Mouse (Mus musculus) neural tube, embryonic 15.5 days (tissue): ENCODE results near the gene Sult1a1. TPM values are rescaled to one million over a fixed set of nuclear protein-coding genes. Genes with fewer than 3 reads are reported as not detected.
A peak's percentile ranks its signal among the peaks of the same experiment; 100 is the strongest.
"Not testable (repeated sequence)": the region's sequence is repeated elsewhere in the genome, so short reads cannot be mapped to it uniquely, and the experiment has no call there.

Experiments
- ATAC-seq: fragments of 200-750 bp; cut with Nextera tagmentation; 2 replicates; pipeline ENCODE4 v1.8.0; 2017; ENCODE audit warnings: mild to moderate bottlenecking, moderate TSS enrichment, moderate library complexity; ENCODE audit not compliant: low FRiP score
- H3K27ac ChIP-seq: fragments of 300-500 bp; sonication (generic); replicated peaks from 2 replicates; pipeline ENCODE4 v1.5.1; 2015; ENCODE audit warnings: mild to moderate bottlenecking, inconsistent platforms
- H3K27me3 ChIP-seq: fragments of 300-500 bp; sonication (generic); replicated peaks from 2 replicates; pipeline ENCODE4 v1.6.1; 2015; ENCODE audit warnings: inconsistent platforms
- H3K36me3 ChIP-seq: fragments of 300-500 bp; sonication (generic); 2 replicates; pipeline ENCODE4 v1.6.1; 2015; ENCODE audit warnings: inconsistent platforms
- H3K4me1 ChIP-seq: fragments of 300-500 bp; sonication (generic); 2 replicates; pipeline ENCODE4 v1.6.1; 2015; ENCODE audit warnings: inconsistent platforms
- H3K4me2 ChIP-seq: fragments of 300-500 bp; sonication (generic); 2 replicates; pipeline ENCODE4 v1.6.1; 2015; ENCODE audit warnings: inconsistent platforms, mild to moderate bottlenecking, moderate library complexity
- H3K4me3 ChIP-seq: fragments of 300-500 bp; sonication (generic); replicated peaks from 2 replicates; pipeline ENCODE4 v1.5.1; 2015; ENCODE audit warnings: mild to moderate bottlenecking, inconsistent platforms
- H3K9ac ChIP-seq: fragments of 300-500 bp; sonication (generic); replicated peaks from 2 replicates; pipeline ENCODE4 v1.6.1; 2015; ENCODE audit warnings: mild to moderate bottlenecking, inconsistent platforms
- H3K9me3 ChIP-seq: fragments of 300-500 bp; sonication (generic); replicated peaks from 2 replicates; pipeline ENCODE4 v1.6.1; 2016; ENCODE audit warnings: inconsistent platforms
- WGBS: fragments of 180-500 bp; shearing (Covaris S2); methylation state at CpG from one replicate; pipeline ENCODE4 v1.1.7; 2015; ENCODE audit warnings: mixed read lengths; 5-methylcytosine and 5-hydroxymethylcytosine counted together
- polyA plus RNA-seq: library from polyadenylated mRNA; unstranded; fragments of >200 nt; fragmentation: Nextera tagmentation; extraction: Ambion mirVana; gene quantifications from 2 replicates; pipeline ENCODE4 v1.2.1, GENCODE M21; 2015

Sult1a1 gene
- polyA plus RNA-seq, 1 experiment from 2014 or later, result 3.4 TPM

DNA sequence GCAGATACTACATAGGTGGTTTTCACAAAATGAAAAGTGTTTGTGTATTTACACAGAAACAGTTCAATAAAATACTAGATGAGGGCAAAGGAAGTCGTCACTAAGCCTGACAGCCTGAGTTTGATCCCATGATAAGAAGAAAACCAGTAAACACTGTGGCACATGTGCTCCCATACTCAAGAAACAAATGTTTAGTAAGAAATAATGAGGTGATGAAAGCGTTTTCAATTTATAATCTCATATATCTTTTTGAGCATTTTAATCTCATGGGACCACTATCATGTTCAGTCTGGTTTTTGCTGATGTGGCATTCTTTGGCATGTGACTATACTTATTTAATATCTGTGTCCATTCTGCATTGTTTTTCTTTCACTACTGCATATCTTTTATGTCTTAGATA lies 22.2 kb downstream of the Sult1a1 start:
- no peaks in the 10 kb centered on the region for H3K9me3 ChIP-seq
- no peaks in the 10 kb centered on the region for H3K36me3 ChIP-seq
- no peak overlapping the region for H3K9ac ChIP-seq
- no peak overlapping the region for H3K4me3 ChIP-seq
- 66% methylated on average over 2 of the region's 2 CpGs for WGBS
- H3K4me1 ChIP-seq, result peaks cover 11% of the 10 kb centered on the region
- no peaks in the 10 kb centered on the region for H3K27me3 ChIP-seq
- H3K4me2 ChIP-seq, result no peak overlapping the region
- H3K27ac ChIP-seq, result no peak overlapping the region
- ATAC-seq, result no peak

DNA sequence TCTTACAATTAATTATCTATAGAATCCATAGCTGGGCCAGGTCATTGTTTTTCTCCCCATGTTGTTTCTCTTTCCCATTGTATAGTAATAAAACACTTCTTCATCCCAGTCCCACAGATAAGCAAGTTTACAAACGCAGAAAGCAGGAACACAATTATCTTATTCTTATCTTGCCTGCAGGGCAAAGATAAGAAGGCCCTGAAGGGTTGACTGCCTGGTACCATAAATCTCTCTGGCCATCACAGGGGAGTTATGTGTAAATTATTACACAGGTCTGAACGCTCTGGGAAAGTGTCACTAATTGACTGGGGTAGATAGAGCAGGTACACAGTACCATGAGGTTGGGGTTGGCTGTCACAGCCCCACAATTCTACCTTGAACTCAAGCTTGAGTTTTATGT lies 25.4 kb downstream of the Sult1a1 start:
- Histone ChIP-seq H3K4me3 (no peak overlapping the region), H3K9ac (no peak overlapping the region), H3K9me3 (no peaks in the 10 kb centered on the region), H3K36me3 (no peaks in the 10 kb centered on the region), H3K27me3 (no peaks in the 10 kb centered on the region), H3K4me1 (peaks cover 17% of the 10 kb centered on the region), H3K4me2 (no peak overlapping the region), H3K27ac (no peak overlapping the region)
- 73% methylated on average over 2 of the region's 2 CpGs for WGBS
- no peak for ATAC-seq

DNA sequence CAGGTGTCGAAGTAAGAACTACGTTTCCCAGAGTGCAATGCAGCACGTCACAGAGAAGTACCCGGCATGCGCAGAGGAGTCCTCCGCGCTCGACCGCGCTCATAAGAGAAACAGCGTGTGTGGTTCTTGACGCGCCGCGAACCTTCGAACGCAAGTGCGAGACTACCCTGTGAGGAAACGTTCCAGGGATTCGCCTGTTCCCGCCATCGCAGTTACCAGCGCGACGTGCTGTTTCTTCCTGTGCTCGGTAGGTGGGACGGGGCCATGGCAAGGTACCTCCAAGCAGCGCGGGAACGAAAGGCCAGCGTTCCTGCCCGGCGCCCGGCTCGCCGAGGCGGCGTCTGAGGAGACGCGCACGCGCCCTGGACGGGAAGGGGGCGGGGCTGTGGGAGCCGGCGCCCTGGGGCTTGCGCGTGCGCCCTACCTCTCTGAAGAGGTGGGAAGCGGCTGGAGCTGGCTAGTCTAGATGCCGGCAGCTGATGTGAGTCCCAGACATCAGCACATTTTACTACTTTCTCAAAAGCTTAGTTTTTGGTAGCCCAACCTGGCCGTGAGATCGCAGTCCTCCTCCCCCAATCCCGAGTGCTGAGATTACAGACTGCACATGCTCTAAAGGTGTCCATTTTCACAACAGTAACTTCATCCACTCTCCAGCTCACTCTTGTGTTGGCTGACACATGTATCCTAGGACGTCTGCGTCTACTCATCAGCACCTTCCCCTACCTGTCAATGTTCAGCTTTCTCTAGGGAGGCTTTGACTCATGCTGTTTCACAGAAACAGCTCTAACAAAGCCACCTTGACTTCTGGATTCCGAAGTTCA lies 26.8 kb downstream of the Sult1a1 start, which contains the start of gene Sgf29:
Gene Sgf29, plus strand, starts transcription at position 79 of the 821 bp plus-strand sequence.
- Histone ChIP-seq H3K36me3 (no peaks in the 10 kb centered on the region), H3K4me1 (peaks cover 21% of the 10 kb centered on the region), H3K9me3 (no peaks in the 10 kb centered on the region), H3K27ac (peak within 1 kb of the TSS; percentile 96), H3K4me3 (peak within 1 kb of the TSS; percentile 60), H3K4me2 (peak within 1 kb of the TSS; percentile 79), H3K9ac (peak within 1 kb of the TSS; percentile 74), H3K27me3 (no peaks in the 10 kb centered on the region)
- WGBS, result 2% methylated on average over 57 of the region's 57 CpGs
- peak; percentile 99 for ATAC-seq

DNA sequence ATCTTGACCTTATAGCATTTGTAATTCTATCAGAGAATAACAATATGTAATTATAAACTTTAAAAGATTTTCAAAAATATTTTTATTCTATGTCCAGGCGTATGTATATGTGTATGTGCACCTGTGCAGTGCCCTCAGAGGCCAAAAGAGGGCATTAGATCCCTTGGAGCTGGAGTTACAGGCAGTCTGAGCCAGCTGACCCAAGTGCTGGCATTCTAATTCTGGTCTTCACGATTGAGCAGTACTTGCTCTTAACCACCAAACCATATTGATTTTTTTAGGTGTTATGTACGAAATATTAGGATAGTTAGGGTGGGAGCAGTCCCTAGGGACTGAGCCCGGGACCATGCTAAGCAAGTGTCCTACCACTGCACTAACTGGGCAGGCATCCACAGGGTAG lies 27.7 kb downstream of the Sult1a1 start:
- Histone ChIP-seq H3K4me3 (peak overlapping the region; percentile 60), H3K27ac (peak overlapping the region; percentile 96), H3K9ac (no peak overlapping the region), H3K4me2 (peak overlapping the region; percentile 79), H3K9me3 (no peaks in the 10 kb centered on the region), H3K27me3 (no peaks in the 10 kb centered on the region), H3K36me3 (no peaks in the 10 kb centered on the region), H3K4me1 (peaks cover 21% of the 10 kb centered on the region)
- WGBS, result 83% methylated on average over 4 of the region's 4 CpGs
- no peak for ATAC-seq

DNA sequence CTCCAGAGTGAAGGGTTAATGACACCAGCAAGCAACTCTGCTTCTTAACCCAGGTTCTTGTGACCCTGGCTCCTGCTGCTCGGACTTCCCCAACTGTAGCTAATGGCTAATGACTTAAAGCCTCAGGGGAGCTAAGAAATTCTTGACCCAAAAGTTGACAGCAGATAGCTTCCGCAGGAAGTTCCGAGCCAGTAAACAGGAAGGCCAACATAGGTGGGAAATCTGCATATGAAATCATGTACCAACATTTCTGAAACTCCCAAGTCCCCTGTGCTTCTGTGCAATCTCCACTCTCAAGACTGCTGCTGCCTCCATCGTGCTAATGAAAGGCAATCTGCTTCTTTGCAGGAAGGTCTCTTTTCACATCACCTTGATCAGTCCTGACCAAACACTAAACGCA lies 30.5 kb downstream of the Sult1a1 start:
- H3K27ac ChIP-seq, result no peak overlapping the region
- 53% methylated on average over 5 of the region's 5 CpGs for WGBS
- peaks cover 21% of the 10 kb centered on the region for H3K4me1 ChIP-seq
- H3K9me3 ChIP-seq, result no peaks in the 10 kb centered on the region
- no peaks in the 10 kb centered on the region for H3K27me3 ChIP-seq
- no peaks in the 10 kb centered on the region for H3K36me3 ChIP-seq
- no peak overlapping the region for H3K9ac ChIP-seq
- H3K4me3 ChIP-seq, result no peak overlapping the region
- ATAC-seq, result no peak
- no peak overlapping the region for H3K4me2 ChIP-seq

DNA sequence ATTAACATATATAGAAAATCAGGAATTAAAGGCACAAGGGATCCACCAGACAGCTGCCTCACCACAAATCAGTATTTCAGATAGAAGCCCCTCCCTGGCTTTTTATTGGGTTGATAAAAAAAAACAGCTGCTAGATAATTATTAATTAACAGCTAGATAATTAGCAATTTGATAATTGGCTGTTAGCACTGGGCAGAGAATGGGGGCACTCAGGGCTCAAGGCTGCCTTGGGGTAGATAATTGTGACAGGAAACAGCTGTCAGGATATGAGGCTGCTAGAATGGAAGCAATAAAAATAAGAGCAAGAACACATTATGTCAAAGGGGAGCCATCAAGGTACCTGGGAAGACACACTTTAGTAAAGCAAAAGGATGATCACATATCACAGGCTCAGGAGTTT lies 31.3 kb downstream of the Sult1a1 start:
- H3K9me3 ChIP-seq, result no peaks in the 10 kb centered on the region

DNA sequence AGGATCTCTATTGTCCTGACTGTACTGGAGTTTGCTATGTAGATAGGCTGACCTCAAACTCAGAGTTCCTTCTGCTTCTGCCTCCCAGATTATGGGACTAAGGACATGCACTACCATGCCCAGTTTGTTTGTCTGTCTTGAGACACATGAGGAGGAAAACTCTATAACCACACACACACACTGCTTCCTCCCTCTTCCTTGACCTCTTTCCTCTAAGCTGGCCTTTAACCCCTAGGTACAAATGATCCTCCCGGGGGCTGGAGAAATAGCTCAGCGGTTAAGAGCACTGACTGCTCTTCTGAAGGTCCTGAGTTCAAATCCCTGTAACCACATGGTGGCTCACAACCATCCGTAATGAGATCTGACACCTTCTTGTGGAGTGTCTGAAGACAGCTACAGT lies 31.9 kb downstream of the Sult1a1 start:
- Histone ChIP-seq H3K27ac (no peak overlapping the region), H3K9me3 (no peaks in the 10 kb centered on the region), H3K9ac (no peak overlapping the region), H3K36me3 (no peaks in the 10 kb centered on the region), H3K4me2 (no peak overlapping the region), H3K27me3 (no peaks in the 10 kb centered on the region), H3K4me1 (peaks cover 10% of the 10 kb centered on the region), H3K4me3 (no peak overlapping the region)
- WGBS, result 85% methylated on average over 3 of the region's 3 CpGs
- ATAC-seq, result no peak

More for the DNA sequence above, 31.3 kb downstream of the Sult1a1 start:
- no peaks in the 10 kb centered on the region for H3K27me3 ChIP-seq
- H3K4me2 ChIP-seq, result no peak overlapping the region
- H3K27ac ChIP-seq, result no peak overlapping the region
- H3K4me3 ChIP-seq, result no peak overlapping the region
- ATAC-seq, result no peak
- H3K9ac ChIP-seq, result no peak overlapping the region
- H3K4me1 ChIP-seq, result peaks cover 14% of the 10 kb centered on the region
- no peaks in the 10 kb centered on the region for H3K36me3 ChIP-seq

DNA sequence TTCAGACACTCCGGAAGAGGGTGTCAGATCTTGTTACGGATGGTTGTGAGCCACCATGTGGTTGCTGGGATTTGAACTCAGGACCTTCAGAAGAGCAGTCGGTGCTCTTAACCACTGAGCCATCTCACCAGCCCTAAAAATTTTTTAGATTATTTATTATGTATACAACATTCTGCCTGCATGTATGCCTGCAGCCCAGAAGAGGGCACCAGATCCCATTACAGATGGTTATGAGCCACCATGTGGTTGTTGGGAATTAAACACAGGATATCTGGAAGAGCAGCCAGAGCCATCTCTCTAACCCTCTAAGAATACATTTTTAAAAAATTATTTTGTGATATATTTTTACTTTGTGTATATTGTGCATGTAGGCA lies 33.0 kb downstream of the Sult1a1 start:
- not testable (repeated sequence) for H3K27ac ChIP-seq, H3K27me3 ChIP-seq, H3K4me2 ChIP-seq, H3K4me3 ChIP-seq, H3K9me3 ChIP-seq, ATAC-seq, H3K36me3 ChIP-seq, H3K4me1 ChIP-seq, H3K9ac ChIP-seq
- WGBS, result 74% methylated on average over 3 of the region's 3 CpGs

DNA sequence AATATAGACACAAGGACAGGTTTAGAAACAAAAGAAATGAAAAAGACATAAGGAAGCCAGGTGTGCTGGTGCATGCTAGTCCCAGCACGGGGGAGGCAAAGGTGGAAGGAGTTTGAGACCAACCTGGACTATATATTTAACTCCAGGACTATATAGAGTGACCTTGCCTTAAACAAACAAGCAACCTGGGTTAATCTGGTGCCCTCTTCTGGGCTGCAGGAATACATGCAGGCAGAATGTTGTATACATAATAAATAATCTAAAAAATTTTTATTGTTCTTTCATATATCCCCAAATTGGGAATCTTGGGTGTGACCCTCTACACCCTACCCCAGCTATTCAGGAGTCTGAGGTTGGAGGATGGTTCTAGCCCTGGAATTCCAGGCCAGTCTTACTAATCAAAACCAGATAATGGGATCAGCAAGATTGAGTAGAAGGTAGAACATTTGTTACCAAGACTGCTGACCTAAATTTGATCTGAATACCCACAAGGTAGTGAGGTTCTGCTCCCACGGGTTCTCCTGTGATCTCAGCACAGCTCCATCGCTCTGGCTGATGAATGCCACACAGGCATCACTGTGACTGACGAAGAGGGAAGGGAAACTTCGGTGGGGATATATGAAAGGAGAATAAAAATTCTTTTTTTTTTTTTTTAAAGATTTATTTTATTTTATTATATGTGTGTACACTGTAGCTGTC lies 33.5 kb downstream of the Sult1a1 start:
- H3K9ac ChIP-seq, result no peak overlapping the region
- no peaks in the 10 kb centered on the region for H3K36me3 ChIP-seq
- H3K4me3 ChIP-seq, result no peak overlapping the region
- no peak overlapping the region for H3K27ac ChIP-seq
- ATAC-seq, result no peak
- WGBS, result 75% methylated on average over 5 of the region's 5 CpGs
- H3K4me2 ChIP-seq, result no peak overlapping the region
- 0 out of 2 replicates have a peak, but pooled peaks cover 4% of the 10 kb centered on the region for H3K4me1 ChIP-seq
- H3K9me3 ChIP-seq, result no peaks in the 10 kb centered on the region
- peaks cover 6% of the 10 kb centered on the region; the same call in 1 of the 2 replicates for H3K27me3 ChIP-seq

DNA sequence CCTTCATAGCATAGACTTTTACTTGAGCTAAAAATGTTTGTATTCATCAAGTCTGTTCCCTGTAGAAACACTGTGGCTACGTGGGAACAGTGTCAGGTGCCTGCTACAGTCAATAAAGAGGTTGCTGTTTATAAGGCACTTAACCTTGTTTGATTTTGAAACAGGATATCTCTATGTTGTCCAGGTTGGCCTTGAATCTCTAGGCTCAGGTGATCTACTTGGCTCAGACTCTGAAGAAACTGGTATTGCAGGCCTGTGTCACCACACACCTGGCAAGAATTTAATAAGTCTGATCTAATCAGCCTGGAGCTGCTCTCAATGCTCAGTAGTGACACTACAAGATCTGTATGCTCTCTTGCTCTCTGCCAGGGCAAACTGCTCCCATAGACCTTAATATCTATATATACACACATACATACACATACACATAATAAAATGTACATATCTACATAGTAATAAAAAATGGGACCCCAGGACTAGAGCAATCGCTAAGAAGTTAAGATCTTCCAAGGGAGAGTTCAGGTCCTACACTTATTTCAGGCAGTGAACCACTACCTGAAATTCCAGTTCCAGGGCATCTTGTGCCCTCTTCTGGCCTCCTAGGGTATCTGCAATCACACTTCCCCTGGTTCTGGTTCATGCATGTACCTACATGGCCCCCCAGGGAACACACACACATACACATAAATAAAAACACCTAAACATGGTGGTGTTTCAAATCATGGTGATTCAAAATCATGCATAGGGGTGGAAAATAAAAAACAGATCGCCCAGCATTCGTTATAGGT lies 39.3 kb downstream of the Sult1a1 start:
- Histone ChIP-seq H3K4me3 (no peak overlapping the region), H3K9me3 (no peaks in the 10 kb centered on the region), H3K27me3 (peaks cover 6% of the 10 kb centered on the region; the same call in 1 of the 2 replicates), H3K4me1 (no peaks in the 10 kb centered on the region), H3K9ac (no peak overlapping the region), H3K36me3 (no peaks in the 10 kb centered on the region), H3K4me2 (no peak overlapping the region), H3K27ac (no peak overlapping the region)
- WGBS, result 18% methylated on average over 4 of the region's 4 CpGs
- ATAC-seq, result no peak

DNA sequence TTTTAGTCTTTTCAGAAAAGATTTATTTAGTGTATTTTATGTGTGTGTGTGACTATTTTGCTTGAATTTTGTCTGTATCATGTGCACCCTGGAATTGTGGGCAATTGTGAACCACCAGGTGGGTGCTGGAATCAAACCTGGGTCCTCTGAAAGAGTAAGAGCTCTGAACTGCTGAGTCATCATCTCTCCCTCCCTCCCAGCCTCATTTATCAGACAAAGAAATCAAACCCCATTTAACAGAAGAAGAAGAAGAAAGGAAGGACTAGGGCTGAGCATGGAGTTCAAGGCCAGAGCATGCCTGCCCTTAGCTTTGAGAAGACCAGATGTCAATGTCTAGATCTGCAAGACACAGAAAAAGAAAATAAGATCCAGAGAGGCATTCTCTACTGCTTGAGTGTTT lies 40.9 kb downstream of the Sult1a1 start:
- ATAC-seq, result no peak
- Histone ChIP-seq H3K4me3 (no peak overlapping the region), H3K27me3 (peaks cover 6% of the 10 kb centered on the region; the same call in 1 of the 2 replicates), H3K4me2 (no peak overlapping the region), H3K9me3 (no peaks in the 10 kb centered on the region), H3K36me3 (no peaks in the 10 kb centered on the region), H3K9ac (no peak overlapping the region), H3K4me1 (no peaks in the 10 kb centered on the region), H3K27ac (no peak overlapping the region)
